17 mouse cellular contexts compared by ENCODE assay signal in the genomic region with DNA sequence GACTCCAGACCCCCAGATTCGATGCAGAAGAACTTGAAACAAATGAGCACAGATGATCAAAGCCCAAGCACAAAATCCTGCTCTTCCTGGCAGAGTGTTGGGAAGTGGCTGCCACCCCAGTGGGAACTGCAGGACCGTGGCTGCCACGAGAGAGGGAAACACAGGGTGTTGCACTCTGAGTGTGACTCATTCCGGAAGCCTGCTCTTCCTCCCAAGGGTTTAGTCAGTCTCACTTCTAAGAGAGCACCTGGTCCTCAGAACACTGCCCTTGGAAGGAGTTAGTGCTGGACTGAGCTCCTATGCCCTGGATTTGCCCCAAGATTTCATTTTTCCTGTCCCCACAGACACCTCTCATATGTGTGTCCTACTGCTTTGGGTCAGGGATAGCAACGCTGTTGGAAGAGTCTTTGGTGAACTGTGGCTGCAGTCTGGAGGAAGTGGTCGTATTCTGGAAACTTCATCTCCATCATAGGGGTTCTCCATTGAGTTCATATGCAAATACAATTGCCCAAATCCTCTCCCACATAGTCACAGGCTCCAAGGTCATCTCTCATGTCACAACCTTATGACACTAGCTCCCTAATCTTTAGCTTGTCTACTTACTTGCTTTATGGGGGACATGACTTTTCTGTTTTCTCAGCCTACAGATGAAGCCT.
"Had no signal": no experiment of that assay in that cellular context is flagged by ENCODE, and none has a peak within 500 bp of the region (broad histone marks: within the 10 kb centered on the region; RNA-seq: fewer than 3 reads in every experiment).

No protein-coding gene starts in this region.

- H3K4me2 ChIP-seq: kidney, embryonic 15.5 days; limb, embryonic 13.5 days; liver, embryonic 12.5 days; liver, embryonic 15.5 days; lung, embryonic 15.5 days; midbrain, embryonic 13.5 days had no signal

- H3K27ac ChIP-seq: kidney, embryonic 15.5 days; limb, embryonic 10.5 days; limb, embryonic 13.5 days; liver, embryonic 12.5 days; liver, embryonic 15.5 days; lung, embryonic 15.5 days; midbrain, embryonic 10.5 days; midbrain, embryonic 13.5 days had no signal

- H3K27me3 ChIP-seq: kidney, embryonic 15.5 days; limb, embryonic 13.5 days; liver, embryonic 12.5 days; liver, embryonic 15.5 days; lung, embryonic 15.5 days; midbrain, embryonic 13.5 days had no signal

- H3K4me3 ChIP-seq: kidney, embryonic 15.5 days; limb, embryonic 10.5 days; limb, embryonic 13.5 days; liver, embryonic 12.5 days; liver, embryonic 15.5 days; lung, embryonic 15.5 days; megakaryocyte, embryonic 14.5 days; midbrain, embryonic 10.5 days; midbrain, embryonic 13.5 days; myocyte had no signal

- H3K9me3 ChIP-seq: kidney, embryonic 15.5 days; limb, embryonic 10.5 days; limb, embryonic 13.5 days; liver, embryonic 12.5 days; liver, embryonic 15.5 days; lung, embryonic 15.5 days; megakaryocyte, embryonic 14.5 days; midbrain, embryonic 10.5 days; midbrain, embryonic 13.5 days had no signal

- H3K9ac ChIP-seq: kidney, embryonic 15.5 days; limb, embryonic 13.5 days; liver, embryonic 12.5 days; liver, embryonic 15.5 days; lung, embryonic 15.5 days; midbrain, embryonic 13.5 days had no signal

- H3K36me3 ChIP-seq: kidney, embryonic 15.5 days; limb, embryonic 10.5 days; limb, embryonic 13.5 days; liver, embryonic 12.5 days; liver, embryonic 15.5 days; lung, embryonic 15.5 days; midbrain, embryonic 10.5 days; midbrain, embryonic 13.5 days had no signal

- DNase-seq: kidney, postnatal 4 days; liver; lung, adult 18-20 months; lung, postnatal 10 days; lung, postnatal 36 days; thymus, adult 18-20 months; thymus, postnatal 36 days had no signal

- H3K4me1 ChIP-seq: kidney, embryonic 15.5 days; liver, embryonic 12.5 days; liver, embryonic 15.5 days; lung, embryonic 15.5 days; megakaryocyte, embryonic 14.5 days; midbrain, embryonic 10.5 days; midbrain, embryonic 13.5 days had no signal
